Mouse (Mus musculus) monocyte, adult 5-6 weeks (primary cell): ENCODE results near the gene Creld2. TPM values are rescaled to one million over a fixed set of nuclear protein-coding genes. Genes with fewer than 3 reads are reported as not detected.

ENCODE experiments used
- ATAC-seq: fragments of 153-309, 156-312 bp; replicated peaks from 2 replicates; pipeline ENCODE4 v1.8.0; 2017; ENCODE audit warnings: mild to moderate bottlenecking; ENCODE audit not compliant: low TSS enrichment, insufficient number of reproducible peaks, severe bottlenecking, poor library complexity, low FRiP score
- total RNA-seq: library from RNA; stranded (forward); fragments of 200-1000, 200-491, 200-594 nt; gene quantifications from 3 replicates; pipeline ENCODE4 v1.2.3, GENCODE M21; 2017

The Creld2 gene
- total RNA-seq, 1 experiment from 2014 or later = 59.8 TPM

GRCm38 (mm10) chr15:88827991-88828799 is 8.7 kb downstream of the Creld2 start:
- peak; percentile 27; the same call in 1 of the 2 replicates for ATAC-seq

- ATAC-seq = peak; percentile 79
Measured at GRCm38 (mm10) chr15:88828800-88829705, 9.6 kb downstream of the Creld2 start.

DNA sequence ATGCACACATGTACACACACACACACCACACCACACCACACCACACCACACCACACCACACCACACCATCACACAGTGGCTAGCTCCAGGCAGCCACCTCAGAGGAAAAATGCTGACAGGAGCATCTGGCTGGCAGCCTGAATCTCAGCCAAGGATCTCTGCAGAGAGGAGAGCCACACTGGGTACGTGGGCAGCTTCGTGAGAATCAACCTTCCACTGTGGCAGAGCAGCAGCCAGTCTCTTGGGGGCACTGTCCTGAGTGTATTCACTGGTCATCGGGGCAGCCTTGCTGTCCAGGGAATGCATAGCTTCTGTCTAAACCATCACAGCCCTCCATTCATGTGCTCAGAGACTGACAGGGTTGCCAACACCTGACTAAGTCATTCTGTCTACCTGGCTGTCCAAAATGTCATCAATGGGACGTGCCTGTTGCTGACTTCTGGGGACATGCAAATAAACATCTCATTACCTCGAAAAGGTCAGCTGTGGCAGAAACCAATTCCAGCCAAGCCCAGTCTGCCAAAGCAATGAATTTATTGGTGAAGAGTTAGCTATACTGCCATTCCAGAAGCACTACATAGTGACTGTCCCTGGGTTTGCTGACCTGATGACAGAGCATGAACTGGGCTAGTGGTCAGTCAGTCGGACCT is 10.5 kb downstream of the Creld2 start:
- no peak for ATAC-seq

DNA sequence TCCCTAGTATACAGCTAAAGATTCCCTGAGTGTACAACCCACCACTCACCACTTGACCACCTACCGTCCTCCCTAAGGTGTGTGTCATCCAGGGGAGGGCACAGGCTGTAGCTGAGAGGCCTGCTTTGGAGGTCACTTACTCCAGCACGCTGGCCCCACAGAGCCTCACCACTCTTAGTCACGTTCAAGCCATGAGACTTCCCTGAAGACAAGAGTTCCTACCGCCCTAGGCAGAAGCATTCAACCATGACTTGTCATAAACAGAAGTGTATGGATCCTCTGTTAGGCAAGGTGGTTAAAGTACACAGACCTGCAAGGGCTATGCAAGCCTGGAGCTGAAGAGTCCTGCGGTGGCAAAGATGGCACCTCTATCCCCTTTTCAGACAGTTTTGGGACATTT is 11.2 kb downstream of the Creld2 start:
- no peak for ATAC-seq

DNA sequence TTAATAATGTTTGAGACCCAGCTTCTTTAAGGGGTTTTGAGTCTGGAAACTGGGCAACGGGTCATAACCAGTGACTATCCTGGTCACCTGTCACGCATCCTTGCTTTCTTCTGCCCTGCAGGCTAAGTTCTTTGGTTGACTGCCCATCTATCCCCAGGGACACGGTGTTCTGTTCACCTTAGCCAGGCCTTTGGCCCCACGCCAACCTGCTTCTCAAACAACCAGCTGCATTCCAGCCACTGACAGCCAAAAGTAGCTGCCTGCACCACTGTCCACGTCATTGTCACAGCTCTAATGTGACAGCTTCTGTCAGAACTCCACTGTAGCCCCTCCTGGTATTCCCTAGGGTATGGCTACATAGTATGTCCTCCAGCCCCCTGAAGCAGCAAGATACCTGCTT is 12.0 kb downstream of the Creld2 start:
- ATAC-seq = no peak

GRCm38 (mm10) chr15:88832536-88832935 is 13.1 kb downstream of the Creld2 start:
- no peak for ATAC-seq

GRCm38 (mm10) chr15:88836031-88836430 is 16.6 kb downstream of the Creld2 start:
- no peak for ATAC-seq

- ATAC-seq = no peak
Measured at GRCm38 (mm10) chr15:88836571-88836970, 17.1 kb downstream of the Creld2 start.

DNA sequence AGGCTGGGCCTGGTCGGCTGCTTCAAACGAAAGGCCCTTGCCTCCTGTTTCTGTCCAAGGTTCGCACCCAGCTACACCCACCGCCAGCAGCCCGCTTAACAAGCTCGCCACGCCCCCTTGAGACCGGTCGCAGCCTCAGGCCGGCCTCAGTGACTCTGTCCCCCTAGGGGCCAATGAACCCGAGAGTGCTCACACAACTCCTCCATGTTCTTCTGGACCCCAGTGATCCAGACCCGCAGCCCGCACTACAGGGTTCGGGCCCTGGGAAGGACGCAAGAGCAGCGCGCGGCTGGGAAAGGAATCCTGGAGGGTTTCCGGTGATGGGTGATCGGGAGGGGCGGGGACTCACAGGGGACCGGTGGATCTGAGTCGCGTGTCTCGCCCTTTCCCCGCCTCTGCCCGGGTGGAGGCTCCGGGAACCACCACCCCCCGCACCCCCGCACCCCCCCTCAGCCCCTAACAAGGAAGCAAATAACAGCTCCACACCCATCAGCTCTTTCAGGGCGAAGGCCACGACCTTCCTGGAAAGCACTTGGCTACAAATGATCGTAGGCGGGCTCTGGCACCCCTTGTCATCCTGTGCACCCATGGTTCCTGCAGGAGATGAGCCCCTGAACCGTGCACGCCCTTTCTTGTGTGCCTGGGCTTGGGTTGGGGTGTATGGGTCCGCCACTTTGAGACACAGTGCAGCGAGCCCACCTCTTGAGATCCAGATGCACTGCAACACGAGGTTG is 17.9 kb downstream of the Creld2 start:
- peak; percentile 40 for ATAC-seq

GRCm38 (mm10) chr15:88837977-88838376 is 18.5 kb downstream of the Creld2 start:
- ATAC-seq = no peak

DNA sequence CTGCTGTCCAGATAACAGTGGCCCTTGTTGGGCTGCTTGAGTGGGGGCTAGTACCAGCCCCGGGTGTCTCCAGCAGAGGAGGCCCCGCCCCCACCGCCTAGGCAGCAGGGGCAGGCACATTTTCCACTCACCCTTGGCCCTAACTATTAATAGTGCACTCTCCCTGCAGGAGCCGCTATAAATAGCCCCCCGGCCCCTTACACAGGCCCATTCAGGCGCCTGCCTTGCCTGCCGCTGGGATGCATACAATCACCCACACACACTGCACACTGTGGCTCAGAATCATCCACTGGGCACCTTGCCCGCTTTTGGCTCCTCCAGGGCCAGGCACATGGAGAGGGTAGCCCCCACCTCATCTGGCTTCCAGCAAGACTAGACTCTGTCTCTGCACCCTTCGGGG is 19.8 kb downstream of the Creld2 start:
- ATAC-seq = no peak

GRCm38 (mm10) chr15:88840126-88840525 is 20.7 kb downstream of the Creld2 start:
- no peak for ATAC-seq

- no peak for ATAC-seq
Measured at GRCm38 (mm10) chr15:88841160-88841559, 21.7 kb downstream of the Creld2 start.

DNA sequence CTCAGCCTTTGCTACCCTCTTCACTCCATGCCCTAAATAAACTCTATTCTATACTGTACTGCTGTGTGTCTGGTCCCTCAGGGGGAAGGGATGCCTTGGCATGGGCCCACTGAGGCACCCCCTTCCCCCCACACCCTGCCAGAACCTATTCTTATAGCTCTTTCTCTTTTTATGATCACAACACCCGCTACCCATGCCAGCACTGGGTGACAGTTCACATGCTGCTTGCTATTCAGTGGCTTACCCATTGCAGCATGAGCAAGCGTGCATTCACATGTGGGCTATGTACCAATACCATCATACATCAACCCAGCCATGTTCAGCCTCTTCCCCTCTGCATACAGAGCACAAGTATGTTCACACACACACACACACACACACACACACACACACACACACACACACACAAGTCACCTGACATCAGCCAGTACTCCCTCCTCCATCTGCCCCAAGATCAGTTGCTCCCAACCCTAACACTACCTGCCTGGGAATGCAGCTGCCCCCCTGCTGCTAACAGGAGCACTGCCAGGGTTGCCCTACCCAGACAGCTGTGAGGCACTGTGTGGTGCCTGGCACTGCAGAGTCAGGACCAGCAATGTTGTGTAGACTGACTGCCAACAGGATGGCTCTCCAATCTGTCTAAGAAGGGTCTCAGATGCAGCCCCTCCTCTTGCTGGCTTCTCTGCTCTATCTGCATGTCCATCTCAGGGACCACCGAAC is 22.3 kb downstream of the Creld2 start:
- ATAC-seq = no peak

DNA sequence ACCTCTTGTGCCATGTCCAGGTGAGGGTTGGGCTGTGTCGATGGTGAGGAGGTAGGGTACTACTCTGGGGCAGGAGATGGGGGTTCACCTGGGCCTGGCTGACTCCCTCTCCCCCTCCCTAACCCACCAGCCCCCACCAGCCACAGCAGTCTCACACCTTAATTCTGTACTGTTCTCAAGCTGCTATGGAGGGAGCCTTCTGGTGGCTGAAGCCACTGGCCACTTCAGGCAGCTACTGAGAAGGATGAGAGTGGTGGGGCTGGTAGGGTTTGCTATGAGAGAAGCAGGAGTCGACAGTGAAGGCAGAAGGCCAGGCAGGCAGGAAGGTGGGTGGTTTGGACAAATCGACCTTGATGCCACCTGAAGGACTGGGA is 22.8 kb downstream of the Creld2 start:
- no peak for ATAC-seq

DNA sequence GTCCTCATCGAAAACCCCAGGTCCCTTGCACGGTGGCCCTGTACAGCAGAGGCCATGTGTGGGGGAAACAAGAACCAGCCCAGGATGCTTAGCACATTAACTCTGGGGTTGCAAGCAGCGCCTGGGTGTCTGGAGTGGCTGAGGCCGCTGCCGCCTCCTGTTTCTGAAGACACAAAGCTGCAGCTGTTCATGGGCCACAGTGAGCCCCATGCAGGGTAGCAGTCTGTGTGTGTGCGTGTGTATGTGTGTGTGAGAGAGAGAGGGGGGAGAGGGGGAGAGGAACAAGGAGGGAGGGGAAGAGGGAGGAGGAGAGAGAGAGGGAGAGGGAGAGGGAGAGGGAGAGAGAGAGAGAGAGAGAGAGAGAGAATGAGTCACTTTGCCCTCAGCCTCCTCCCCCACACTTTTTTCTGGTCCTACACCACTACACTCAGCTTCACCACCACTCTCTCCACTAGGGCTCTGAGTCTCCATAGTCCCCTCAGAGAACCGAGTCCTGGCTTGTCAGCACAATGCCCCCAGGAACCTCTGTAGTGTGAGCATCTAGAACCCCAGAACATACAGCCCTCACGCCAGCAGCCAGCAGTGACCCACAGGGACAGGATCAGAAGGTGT is 24.1 kb downstream of the Creld2 start:
- ATAC-seq = no peak

GRCm38 (mm10) chr15:88844966-88845365 is 25.5 kb downstream of the Creld2 start:
- no peak for ATAC-seq

DNA sequence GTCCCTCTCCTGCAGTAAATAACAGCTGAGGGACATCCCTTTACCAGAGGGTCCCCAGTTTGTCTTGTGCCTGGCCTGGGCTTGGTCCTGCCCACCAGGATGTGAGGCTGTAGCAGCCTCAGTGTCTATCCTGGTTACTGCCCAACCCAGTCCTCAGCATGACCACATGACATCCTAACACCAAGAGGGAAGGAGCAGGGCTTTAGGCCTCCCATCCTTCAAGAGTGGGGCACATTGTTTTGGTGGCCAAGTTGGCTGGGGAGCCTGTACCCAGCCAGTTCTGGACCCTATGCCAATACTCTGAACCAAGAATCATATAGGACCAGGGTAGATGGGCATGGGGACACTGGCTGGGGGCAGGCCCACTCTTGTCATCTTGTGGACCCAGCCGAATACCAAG is 29.2 kb downstream of the Creld2 start:
- ATAC-seq = no peak
